20 mouse cellular contexts compared by ENCODE assay signal in the genomic region with DNA sequence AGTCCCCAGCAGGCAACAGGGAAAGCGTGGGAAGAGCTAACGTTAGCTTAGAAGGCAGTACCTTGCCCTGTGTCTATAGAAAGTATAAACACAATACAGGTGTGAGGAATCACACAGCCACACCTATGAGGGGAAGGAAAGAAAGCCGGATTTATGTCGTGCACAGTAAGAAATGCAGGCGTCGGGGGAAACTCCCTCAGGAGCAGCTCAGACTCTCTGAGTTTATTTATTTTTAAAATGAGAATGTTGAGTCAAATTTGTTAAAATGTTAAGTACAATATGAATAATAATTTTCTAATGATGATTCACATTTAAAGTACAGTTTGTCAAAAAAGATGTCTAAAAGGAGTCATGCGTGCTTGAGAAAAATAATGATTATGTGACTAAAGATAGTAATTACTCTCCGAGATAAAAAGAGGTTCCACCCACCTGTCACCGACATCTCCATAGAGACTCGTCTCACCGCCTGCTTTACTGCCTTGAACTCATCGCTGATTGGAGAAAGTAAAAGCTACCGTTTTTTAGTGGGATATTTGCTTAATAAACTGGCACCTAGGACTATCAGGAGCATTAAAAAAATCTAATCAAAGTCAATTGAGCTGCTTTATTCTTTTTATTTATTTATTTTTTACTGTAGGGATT.
DNase-seq lines count a peak whose midpoint lies in the region; ATAC-seq and TF ChIP-seq lines count a peak whose summit lies in the region.
"Had no signal": no experiment of that assay in that cellular context is flagged by ENCODE, and none has a peak within 500 bp of the region (broad histone marks: within the 10 kb centered on the region; RNA-seq: fewer than 3 reads in every experiment).

No protein-coding gene starts in this region.

- no peak overlapping the region for H3K4me2 ChIP-seq in forebrain, embryonic 16.5 days (ENCODE audit: low read length)
- no peak overlapping the region for H3K4me2 ChIP-seq in forebrain, embryonic 11.5 days (ENCODE audit: low read depth, low read length, severe bottlenecking)
- no peak overlapping the region for H3K4me2 ChIP-seq in midbrain, embryonic 11.5 days
- H3K4me2 ChIP-seq: embryonic facial prominence, embryonic 13.5 days; heart, embryonic 12.5 days; hindbrain, embryonic 12.5 days; intestine, embryonic 15.5 days had no signal

- H3K9ac ChIP-seq in forebrain, embryonic 16.5 days (replicated peaks; ENCODE audit: low read depth, low read length): no peak overlapping the region
- H3K9ac ChIP-seq in forebrain, embryonic 11.5 days (ENCODE audit: low read length): no peak overlapping the region
- H3K9ac ChIP-seq in midbrain, embryonic 11.5 days (ENCODE audit: low read length): no peak overlapping the region
- H3K9ac ChIP-seq: embryonic facial prominence, embryonic 13.5 days; heart, embryonic 12.5 days; hindbrain, embryonic 12.5 days; intestine, embryonic 15.5 days had no signal

- no peak overlapping the region for H3K4me3 ChIP-seq in forebrain, embryonic 16.5 days (replicated peaks; ENCODE audit: low read length)
- no peak overlapping the region for H3K4me3 ChIP-seq in forebrain, embryonic 11.5 days (ENCODE audit: low read depth, low read length)
- H3K4me3 ChIP-seq in midbrain, embryonic 11.5 days (ENCODE audit: low read depth, low read length): no peak overlapping the region
- H3K4me3 ChIP-seq: embryonic facial prominence, embryonic 13.5 days; gastrocnemius, adult 2 months; heart, embryonic 12.5 days; hindbrain, embryonic 12.5 days; intestine, embryonic 15.5 days had no signal

- no peaks in the 10 kb centered on the region for H3K9me3 ChIP-seq in forebrain, embryonic 16.5 days (ENCODE audit: control insufficient read depth, low read length)
- no peaks in the 10 kb centered on the region for H3K9me3 ChIP-seq in forebrain, embryonic 11.5 days (ENCODE audit: control insufficient read depth, low read length)
- no peaks in the 10 kb centered on the region for H3K9me3 ChIP-seq in midbrain, embryonic 11.5 days (ENCODE audit: control insufficient read depth, low read length)
- H3K9me3 ChIP-seq: embryonic facial prominence, embryonic 13.5 days; heart, embryonic 12.5 days; hindbrain, embryonic 12.5 days; intestine, embryonic 15.5 days had no signal

- no peak overlapping the region for H3K27ac ChIP-seq in forebrain, embryonic 16.5 days (ENCODE audit: low read length)
- no peak overlapping the region for H3K27ac ChIP-seq in forebrain, embryonic 11.5 days (ENCODE audit: low read depth, low read length)
- H3K27ac ChIP-seq in midbrain, embryonic 11.5 days (ENCODE audit: low read depth, low read length): no peak overlapping the region
- H3K27ac ChIP-seq: embryonic facial prominence, embryonic 13.5 days; gastrocnemius, adult 2 months; hindbrain, embryonic 12.5 days; intestine, embryonic 15.5 days had no signal

- ATAC-seq in forebrain, embryonic 16.5 days: peak; percentile 76
- no peak for ATAC-seq in forebrain, embryonic 11.5 days (replicated peaks; ENCODE audit: low FRiP score)
- no peak for ATAC-seq in midbrain, embryonic 11.5 days (ENCODE audit: low FRiP score)
- ATAC-seq: hindbrain, embryonic 16.5 days; intestine, embryonic 15.5 days had no signal

- no peak for TF ChIP-seq POLR2A in brain, embryonic 14.5 days (IDR thresholded peaks at IDR 0.05; ENCODE audit: borderline replicate concordance, extremely low read depth, insufficient read depth, insufficient read length, poor library complexity, severe bottlenecking)

- no peaks in the 10 kb centered on the region for H3K36me3 ChIP-seq in forebrain, embryonic 16.5 days (ENCODE audit: control insufficient read depth, insufficient read depth)
- H3K36me3 ChIP-seq in forebrain, embryonic 11.5 days (ENCODE audit: control insufficient read depth, insufficient read depth, low read length): no peaks in the 10 kb centered on the region
- H3K36me3 ChIP-seq in midbrain, embryonic 11.5 days (ENCODE audit: control insufficient read depth, insufficient read depth, low read length): no peaks in the 10 kb centered on the region
- H3K36me3 ChIP-seq: embryonic facial prominence, embryonic 13.5 days; heart, embryonic 12.5 days; hindbrain, embryonic 12.5 days; intestine, embryonic 15.5 days had no signal

- no peaks in the 10 kb centered on the region for H3K27me3 ChIP-seq in forebrain, embryonic 16.5 days (replicated peaks; ENCODE audit: control insufficient read depth, insufficient read depth, low read length)
- H3K27me3 ChIP-seq in forebrain, embryonic 11.5 days (ENCODE audit: control insufficient read depth, insufficient read depth, low read length): no peaks in the 10 kb centered on the region
- no peaks in the 10 kb centered on the region for H3K27me3 ChIP-seq in midbrain, embryonic 11.5 days (ENCODE audit: control insufficient read depth, insufficient read depth, low read length)
- H3K27me3 ChIP-seq: embryonic facial prominence, embryonic 13.5 days; heart, embryonic 12.5 days; hindbrain, embryonic 12.5 days; intestine, embryonic 15.5 days had no signal

- TF ChIP-seq CTCF in brain, embryonic 14.5 days (IDR thresholded peaks at IDR 0.05; ENCODE audit: borderline replicate concordance, extremely low read depth, insufficient read depth, insufficient read length): no peak

- intact Hi-C loops in left cerebral cortex, postnatal 25 days (cut with DNase I): no loop called here

- no peaks in the 10 kb centered on the region for H3K4me1 ChIP-seq in forebrain, embryonic 16.5 days (replicated peaks; ENCODE audit: control insufficient read depth, insufficient read depth, low read length)
- H3K4me1 ChIP-seq in forebrain, embryonic 11.5 days (replicated peaks; ENCODE audit: control insufficient read depth, insufficient read depth, low read length): no peaks in the 10 kb centered on the region
- peaks cover 2% of the 10 kb centered on the region; the same call in 1 of the 2 replicates for H3K4me1 ChIP-seq in midbrain, embryonic 11.5 days (ENCODE audit: control insufficient read depth, insufficient read depth, low read length)
- H3K4me1 ChIP-seq: embryonic facial prominence, embryonic 13.5 days; hindbrain, embryonic 12.5 days; intestine, embryonic 15.5 days had no signal

- no peak for DNase-seq in forebrain, embryonic 11.5 days (ENCODE audit: low spot score)
- DNase-seq in left cerebral cortex, postnatal 25 days (ENCODE audit: low spot score in 2 of 2): peak; percentile 5 to 14
- no peak for DNase-seq in left cerebral cortex, adult 11 months (ENCODE audit: low spot score)
- peak; percentile 37 for DNase-seq in brain, embryonic 14.5 days (ENCODE audit: low read depth)
- no peak for DNase-seq in thymus, adult 18-20 months
- no peak for DNase-seq in midbrain, embryonic 11.5 days (ENCODE audit: low spot score, missing footprints)
- DNase-seq: adrenal gland, adult 2 months; adrenal gland, postnatal 25 days; cerebellum, adult 11 months; cerebellum, adult 9-10 months; cerebellum, postnatal 25 days; gastrocnemius, adult 2 months; gastrocnemius, postnatal 25 days; heart, postnatal 4 days had no signal

- WGBS in forebrain, embryonic 16.5 days: 56% methylated on average over 13 of the region's 13 CpGs
- 81% methylated on average over 13 of the region's 13 CpGs for WGBS in forebrain, embryonic 11.5 days
- WGBS in midbrain, embryonic 11.5 days: 80% methylated on average over 13 of the region's 13 CpGs

Comparison
In these comparisons a context has a peak if more than half of its experiments do, and no peak if none do; other contexts are left out.
1. DNase-seq: peak in left cerebral cortex, postnatal 25 days (2 of 2) and brain, embryonic 14.5 days (single experiment); none in forebrain, embryonic 11.5 days (single experiment), left cerebral cortex, adult 11 months (single experiment), thymus, adult 18-20 months (0 of 2) and midbrain, embryonic 11.5 days (single experiment).